Mouse (Mus musculus): ENCODE results near the gene Rassf3.

GRCm38 (mm10) chr10:121492608-121493315 is 16.6 kb upstream of the Rassf3 start:
- TF ChIP-seq UBTF (IDR thresholded peaks at IDR 0.05; ENCODE audit: low read depth, low read length) (no peak), CTCF (conservative IDR thresholded peaks at IDR 0.05 in 1 of 2, IDR thresholded peaks at IDR 0.05 in 1 of 2; ENCODE audit: low read depth in 2 of 2, low read length in 2 of 2) (no peak), POLR2A (IDR thresholded peaks at IDR 0.05; ENCODE audit: low read depth, low read length) (no peak), POLR2AphosphoS2 (IDR thresholded peaks at IDR 0.05; ENCODE audit: low read depth, low read length) (no peak), MAZ (IDR thresholded peaks at IDR 0.05; ENCODE audit: low read depth, low read length) (no peak), RAD21 (IDR thresholded peaks at IDR 0.05; ENCODE audit: low read depth, low read length) (no peak), NELFE (IDR thresholded peaks at IDR 0.05; ENCODE audit: low read depth, low read length) (no peak), ZC3H11A (IDR thresholded peaks at IDR 0.05; ENCODE audit: low read depth, low read length) (no peak), ELF1 (IDR thresholded peaks at IDR 0.05; ENCODE audit: low read depth, low read length) (no peak), E2F4 (IDR thresholded peaks at IDR 0.05; ENCODE audit: insufficient replicate concordance, low read depth, low read length) (no peak), NRF1 (IDR thresholded peaks at IDR 0.05; ENCODE audit: low read depth, low read length) (no peak)

Data from CH12.LX (cell line).